Mouse (Mus musculus): Measurements from ENCODE around the gene Ndufaf4.
"Not testable (repeated sequence)": the region's sequence is repeated elsewhere in the genome, so short reads cannot be mapped to it uniquely, and the experiment has no call there.

The Ndufaf4 gene

GRCm38 (mm10) chr4:24897851-24898515, at the start of gene Ndufaf4:
Gene Ndufaf4 (plus strand): TSS chr4:24898083.
- DNase-seq = peak; percentile 98 to 99

GRCm38 (mm10) chr4:24850401-24851325, 47.2 kb upstream of the Ndufaf4 start, which contains the start of gene Klhl32:
Gene Klhl32 (minus strand): TSS chr4:24851124.
- DNase-seq = peak; percentile 40 to 47

GRCm38 (mm10) chr4:24865691-24866090, 32.2 kb upstream of the Ndufaf4 start:
- no peak for DNase-seq

- DNase-seq = no peak
Observed at GRCm38 (mm10) chr4:24869230-24869629, 28.7 kb upstream of the Ndufaf4 start.

GRCm38 (mm10) chr4:24889386-24889785, 8.5 kb upstream of the Ndufaf4 start:
- not testable (repeated sequence) for DNase-seq

- DNase-seq = not testable (repeated sequence)
Observed at GRCm38 (mm10) chr4:24892293-24892692, 5.6 kb upstream of the Ndufaf4 start.

GRCm38 (mm10) chr4:24894625-24895024, 3.3 kb upstream of the Ndufaf4 start:
- DNase-seq = no peak

GRCm38 (mm10) chr4:24896829-24897228, 1.1 kb upstream of the Ndufaf4 start:
- peak; percentile 12 to 19 for DNase-seq

GRCm38 (mm10) chr4:24897351-24897750, 532 bp upstream of the Ndufaf4 start:
- DNase-seq = no peak

- DNase-seq = peak; percentile 8 to 14
Observed at GRCm38 (mm10) chr4:24898636-24899035, 753 bp downstream of the Ndufaf4 start.

- peak; percentile 2 to 9 for DNase-seq
Observed at GRCm38 (mm10) chr4:24899146-24899545, 1.3 kb downstream of the Ndufaf4 start.

- DNase-seq = no peak
Observed at GRCm38 (mm10) chr4:24907745-24908144, 9.9 kb downstream of the Ndufaf4 start.

- DNase-seq = no peak
Observed at GRCm38 (mm10) chr4:24915631-24916030, 17.7 kb downstream of the Ndufaf4 start.

GRCm38 (mm10) chr4:24920006-24920577, 22.2 kb downstream of the Ndufaf4 start:
- DNase-seq = no peak

- no peak for DNase-seq
Observed at GRCm38 (mm10) chr4:24924726-24925125, 26.8 kb downstream of the Ndufaf4 start.

- no peak for DNase-seq
Observed at GRCm38 (mm10) chr4:24928260-24928780, 30.4 kb downstream of the Ndufaf4 start.

- no peak for DNase-seq
Observed at GRCm38 (mm10) chr4:24928926-24929325, 31.0 kb downstream of the Ndufaf4 start.

GRCm38 (mm10) chr4:24942728-24943424, 45.0 kb downstream of the Ndufaf4 start:
- no peak for DNase-seq

Measured in B cell, adult 2 months (primary cell).